Mouse (Mus musculus) heart, embryonic 15.5 days (tissue): ENCODE results near the gene Trip6. TPM values are rescaled to one million over a fixed set of nuclear protein-coding genes. Genes with fewer than 3 reads are reported as not detected.

Experiments used
- ATAC-seq: fragments of 200-750 bp; cut with Nextera tagmentation; replicated peaks from 2 replicates; pipeline ENCODE4 v1.8.0; 2017; ENCODE audit warnings: low read depth, moderate TSS enrichment; ENCODE audit not compliant: insufficient number of reproducible peaks, insufficient read depth, low FRiP score
- H3K27ac ChIP-seq: fragments of 300-500 bp; sonication (generic); 2 replicates; pipeline ENCODE4 v1.5.1; 2015; ENCODE audit warnings: mild to moderate bottlenecking, inconsistent platforms
- H3K27me3 ChIP-seq: fragments of 300-500 bp; sonication (generic); 2 replicates; pipeline ENCODE4 v1.6.1; 2015; ENCODE audit warnings: inconsistent platforms
- H3K36me3 ChIP-seq: fragments of 300-500 bp; sonication (generic); 2 replicates; pipeline ENCODE4 v1.6.1; 2015; ENCODE audit warnings: mild to moderate bottlenecking, inconsistent platforms
- H3K4me1 ChIP-seq: fragments of 300-500 bp; sonication (generic); replicated peaks from 2 replicates; pipeline ENCODE4 v1.6.1; 2015; ENCODE audit warnings: inconsistent platforms
- H3K4me2 ChIP-seq: fragments of 300-500 bp; sonication (generic); 2 replicates; pipeline ENCODE4 v1.6.1; 2015; ENCODE audit warnings: inconsistent platforms, mild to moderate bottlenecking, moderate library complexity
- H3K4me3 ChIP-seq: fragments of 300-500 bp; sonication (generic); 2 replicates; pipeline ENCODE4 v1.5.1; 2015; ENCODE audit warnings: mild to moderate bottlenecking, inconsistent platforms
- H3K9ac ChIP-seq: fragments of 300-500 bp; sonication (generic); 2 replicates; pipeline ENCODE4 v1.6.1; 2015; ENCODE audit warnings: mild to moderate bottlenecking, inconsistent platforms
- H3K9me3 ChIP-seq: fragments of 300-500 bp; sonication (generic); replicated peaks from 2 replicates; pipeline ENCODE4 v1.6.1; 2016; ENCODE audit warnings: inconsistent platforms
- WGBS: fragments of 180-500 bp; shearing (Covaris S2); methylation state at CpG from one replicate; pipeline ENCODE4 v1.1.7; 2015; ENCODE audit warnings: mixed read lengths; 5-methylcytosine and 5-hydroxymethylcytosine counted together
- polyA plus RNA-seq: library from polyadenylated mRNA; unstranded; fragments of >200 nt; fragmentation: Nextera tagmentation; extraction: Ambion mirVana; gene quantifications from 2 replicates; pipeline ENCODE4 v1.2.1, GENCODE M21; 2015

The Trip6 gene
- 37.7 and 53.3 TPM in 2 replicates for polyA plus RNA-seq

DNA sequence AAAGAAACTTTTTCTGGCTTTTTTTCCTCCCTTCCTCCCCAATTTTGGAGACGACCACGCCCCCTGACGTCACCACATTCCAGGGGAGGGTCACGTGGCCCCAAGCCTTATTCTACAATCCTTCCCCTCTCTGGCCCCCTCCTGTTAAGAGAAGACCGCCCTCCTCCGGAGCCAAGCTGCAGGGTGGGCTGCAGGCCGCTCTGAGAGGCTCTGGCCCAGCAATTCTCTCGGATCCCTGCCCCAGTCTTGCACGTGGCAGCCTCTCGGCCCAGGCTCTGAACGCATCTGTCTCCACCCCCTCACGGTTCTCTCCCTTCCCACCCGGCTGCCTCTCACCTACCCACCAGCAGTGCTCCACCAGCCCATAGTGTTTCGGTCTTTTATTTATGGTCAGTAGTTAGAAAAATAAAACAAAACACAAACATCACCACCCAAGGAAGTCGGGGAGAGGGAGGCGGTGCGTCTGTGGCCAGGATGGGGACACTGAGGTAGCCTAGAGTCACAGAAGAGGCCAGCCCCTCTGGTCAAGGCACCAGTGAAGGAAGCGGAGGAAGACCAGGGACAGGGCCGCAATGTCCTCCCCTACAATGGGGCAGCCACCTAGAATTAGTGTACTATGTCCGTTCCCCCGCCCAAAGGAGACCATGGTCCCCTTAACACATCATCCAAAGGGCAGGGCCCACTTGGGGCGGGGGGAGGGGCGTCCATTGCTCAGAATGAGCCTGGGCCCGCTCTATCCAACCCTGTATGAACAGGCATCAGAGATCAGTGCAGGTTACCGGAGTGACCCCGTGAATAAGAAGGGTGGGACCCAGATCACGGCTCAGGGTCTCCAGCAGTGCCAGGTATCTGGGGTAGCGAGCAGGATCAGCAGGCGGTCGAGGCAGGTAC is at the start of gene Trip6:
Gene Trip6 (minus strand): TSS at position 212 of the 891 bp plus-strand sequence.
- Histone ChIP-seq H3K4me3 (peak within 1 kb of the TSS; percentile 82), H3K36me3 (peaks cover 27% of the 10 kb centered on the region), H3K4me2 (peak within 1 kb of the TSS; percentile 92), H3K9me3 (no peaks in the 10 kb centered on the region), H3K9ac (peak within 1 kb of the TSS; percentile 96), H3K4me1 (peaks cover 38% of the 10 kb centered on the region), H3K27ac (peak within 1 kb of the TSS; percentile 94), H3K27me3 (no peaks in the 10 kb centered on the region)
- ATAC-seq = peak; percentile 89
- WGBS = 24% methylated on average over 30 of the region's 30 CpGs

DNA sequence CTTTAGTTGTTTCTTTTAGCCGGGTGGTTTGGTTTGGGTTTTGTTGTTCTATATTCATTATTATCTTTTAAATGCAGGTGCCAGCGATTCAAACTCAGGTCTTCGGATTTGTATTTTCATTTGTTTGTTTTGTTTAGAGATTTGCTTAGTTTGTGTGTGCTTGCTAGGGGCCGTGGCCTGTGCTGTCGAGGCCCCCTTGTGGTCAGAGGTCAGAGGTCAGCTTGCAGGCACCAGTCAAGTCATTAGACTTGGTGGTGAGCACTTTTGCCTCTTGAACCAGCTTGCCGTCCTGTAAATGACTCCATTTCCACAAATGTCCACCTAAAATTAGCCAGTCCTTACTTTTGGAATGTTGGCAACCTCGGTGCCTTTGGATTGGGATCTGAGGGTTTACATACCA is 44.2 kb upstream of the Trip6 start:
- H3K36me3 ChIP-seq = peaks cover 88% of the 10 kb centered on the region
- H3K27me3 ChIP-seq = no peaks in the 10 kb centered on the region
- H3K4me1 ChIP-seq = peaks cover 22% of the 10 kb centered on the region
- no peak for ATAC-seq
- no peak overlapping the region for H3K4me2 ChIP-seq
- H3K9ac ChIP-seq = no peak overlapping the region
- H3K4me3 ChIP-seq = no peak overlapping the region
- 38% methylated on average over 7 of the region's 7 CpGs for WGBS
- no peaks in the 10 kb centered on the region for H3K9me3 ChIP-seq
- no peak overlapping the region for H3K27ac ChIP-seq

- Histone ChIP-seq H3K36me3 (peaks cover 46% of the 10 kb centered on the region), H3K27ac (no peak overlapping the region), H3K4me1 (peaks cover 44% of the 10 kb centered on the region), H3K9me3 (no peaks in the 10 kb centered on the region), H3K9ac (peak overlapping the region; percentile 6; the same call in 1 of the 2 replicates), H3K27me3 (no peaks in the 10 kb centered on the region), H3K4me2 (peak overlapping the region; percentile 88), H3K4me3 (peak overlapping the region; percentile 9)
- WGBS = 76% methylated on average over 17 of the region's 17 CpGs
- no peak for ATAC-seq
Observed at GRCm38 (mm10) chr5:137354091-137354490, 39.9 kb upstream of the Trip6 start.

DNA sequence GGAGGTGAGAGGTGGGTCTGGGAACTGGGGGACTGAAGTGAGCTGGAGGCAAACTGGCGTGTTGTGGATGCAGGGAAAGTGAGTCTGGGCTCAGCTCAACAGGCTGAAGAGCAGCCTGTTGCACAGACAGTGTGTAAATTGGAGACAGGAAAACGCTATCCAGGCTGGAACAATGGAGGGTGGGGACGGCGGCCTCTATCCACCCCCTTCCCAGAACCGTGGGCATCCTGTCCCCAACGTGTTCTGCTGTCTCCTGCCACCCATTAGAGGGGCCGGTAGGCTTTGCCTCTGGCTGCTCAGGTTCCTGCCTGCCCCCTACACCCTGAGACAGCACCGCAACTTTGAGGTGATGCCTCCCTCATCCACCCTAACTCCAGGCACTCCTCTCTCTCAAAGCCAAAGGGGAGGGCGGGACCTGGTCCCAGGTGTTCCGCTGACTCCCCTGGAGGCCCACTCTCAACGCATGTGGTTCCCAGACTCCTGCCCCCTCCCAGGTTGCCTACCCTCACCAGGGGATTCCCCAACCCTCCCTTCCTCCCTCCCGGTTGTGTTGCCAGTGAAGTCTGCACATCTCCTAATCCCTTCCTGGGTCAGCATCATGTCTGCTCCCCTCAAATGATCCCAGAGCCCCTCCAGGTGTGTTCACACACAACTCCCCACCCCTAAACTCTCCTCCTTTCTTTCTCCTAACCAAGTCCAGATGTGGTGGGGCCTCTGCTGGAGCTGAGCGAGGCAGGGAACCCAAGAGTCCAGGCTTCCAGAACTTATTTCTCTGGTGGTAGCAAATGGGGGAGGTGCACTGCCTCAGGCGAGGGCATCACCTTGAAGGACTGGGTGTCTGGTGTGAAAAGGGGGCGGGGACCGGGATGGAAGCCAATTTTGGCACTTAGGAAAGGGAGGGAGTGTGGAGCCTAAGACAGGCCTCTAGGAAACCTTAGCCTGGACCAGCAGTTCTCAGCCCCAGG is 38.1 kb upstream of the Trip6 start:
- H3K27me3 ChIP-seq = no peaks in the 10 kb centered on the region
- H3K9ac ChIP-seq = peak overlapping the region; percentile 97
- H3K9me3 ChIP-seq = no peaks in the 10 kb centered on the region
- H3K4me3 ChIP-seq = peak overlapping the region; percentile 83
- ATAC-seq = no peak
- H3K27ac ChIP-seq = peak overlapping the region; percentile 98
- 19% methylated on average over 16 of the region's 16 CpGs for WGBS
- peaks cover 30% of the 10 kb centered on the region for H3K36me3 ChIP-seq
- H3K4me1 ChIP-seq = peaks cover 48% of the 10 kb centered on the region
- peak overlapping the region; percentile 88 for H3K4me2 ChIP-seq

- WGBS = 26% methylated on average over 4 of the region's 4 CpGs
- H3K27me3 ChIP-seq = no peaks in the 10 kb centered on the region
- peaks cover 24% of the 10 kb centered on the region for H3K36me3 ChIP-seq
Observed at GRCm38 (mm10) chr5:137351394-137351793, 37.2 kb upstream of the Trip6 start.

GRCm38 (mm10) chr5:137351058-137351380 is 36.8 kb upstream of the Trip6 start:
- ATAC-seq = no peak
- Histone ChIP-seq H3K27me3 (no peaks in the 10 kb centered on the region), H3K4me2 (peak overlapping the region; percentile 88), H3K36me3 (peaks cover 20% of the 10 kb centered on the region), H3K9me3 (no peaks in the 10 kb centered on the region), H3K4me1 (peaks cover 59% of the 10 kb centered on the region), H3K27ac (peak overlapping the region; percentile 98), H3K9ac (peak overlapping the region; percentile 97), H3K4me3 (peak overlapping the region; percentile 83)
- WGBS = 6% methylated on average over 8 of the region's 8 CpGs

More at GRCm38 (mm10) chr5:137351394-137351793, 37.2 kb upstream of the Trip6 start:
- peaks cover 55% of the 10 kb centered on the region for H3K4me1 ChIP-seq
- no peak for ATAC-seq
- H3K27ac ChIP-seq = peak overlapping the region; percentile 98
- H3K4me2 ChIP-seq = peak overlapping the region; percentile 88
- H3K4me3 ChIP-seq = peak overlapping the region; percentile 83
- H3K9me3 ChIP-seq = no peaks in the 10 kb centered on the region
- peak overlapping the region; percentile 97 for H3K9ac ChIP-seq

- 1% methylated on average over 55 of the region's 55 CpGs for WGBS
- Histone ChIP-seq H3K4me1 (peaks cover 63% of the 10 kb centered on the region), H3K9ac (peak overlapping the region; percentile 97), H3K4me3 (peak overlapping the region; percentile 83), H3K27me3 (no peaks in the 10 kb centered on the region), H3K36me3 (peaks cover 15% of the 10 kb centered on the region), H3K27ac (peak overlapping the region; percentile 98), H3K9me3 (no peaks in the 10 kb centered on the region), H3K4me2 (peak overlapping the region; percentile 88)
- ATAC-seq = peak; percentile 38
Observed at GRCm38 (mm10) chr5:137350205-137351057, 36.2 kb upstream of the Trip6 start.

GRCm38 (mm10) chr5:137349384-137350204 is 35.4 kb upstream of the Trip6 start, which contains the start of gene Ephb4:
Gene Ephb4 (plus strand): TSS chr5:137350109.
- WGBS = under 1% methylated on average over 32 of the region's 32 CpGs
- H3K9ac ChIP-seq = peak within 1 kb of the TSS; percentile 97
- H3K36me3 ChIP-seq = peaks cover 11% of the 10 kb centered on the region
- no peaks in the 10 kb centered on the region for H3K27me3 ChIP-seq
- peak; percentile 94 for ATAC-seq
- no peaks in the 10 kb centered on the region for H3K9me3 ChIP-seq
- H3K4me1 ChIP-seq = peaks cover 63% of the 10 kb centered on the region
- peak within 1 kb of the TSS; percentile 98 for H3K27ac ChIP-seq
- H3K4me2 ChIP-seq = peak within 1 kb of the TSS; percentile 88
- H3K4me3 ChIP-seq = peak within 1 kb of the TSS; percentile 83

GRCm38 (mm10) chr5:137348482-137349383 is 34.5 kb upstream of the Trip6 start:
- Histone ChIP-seq H3K27me3 (no peaks in the 10 kb centered on the region), H3K9me3 (no peaks in the 10 kb centered on the region), H3K27ac (peak overlapping the region; percentile 98), H3K4me1 (peaks cover 54% of the 10 kb centered on the region), H3K4me2 (peak overlapping the region; percentile 88), H3K9ac (peak overlapping the region; percentile 57), H3K4me3 (peak overlapping the region; percentile 83), H3K36me3 (peaks cover 2% of the 10 kb centered on the region; the same call in 1 of the 2 replicates)
- WGBS = 1% methylated on average over 32 of the region's 33 CpGs
- ATAC-seq = peak; percentile 50
